Mouse (Mus musculus): ENCODE data around the gene Diras2. TPM values are rescaled to one million over a fixed set of nuclear protein-coding genes. Genes with fewer than 3 reads are reported as not detected.

The Diras2 gene
- polyA plus RNA-seq, 1 experiment from 2014 or later: 0.16 TPM

DNA sequence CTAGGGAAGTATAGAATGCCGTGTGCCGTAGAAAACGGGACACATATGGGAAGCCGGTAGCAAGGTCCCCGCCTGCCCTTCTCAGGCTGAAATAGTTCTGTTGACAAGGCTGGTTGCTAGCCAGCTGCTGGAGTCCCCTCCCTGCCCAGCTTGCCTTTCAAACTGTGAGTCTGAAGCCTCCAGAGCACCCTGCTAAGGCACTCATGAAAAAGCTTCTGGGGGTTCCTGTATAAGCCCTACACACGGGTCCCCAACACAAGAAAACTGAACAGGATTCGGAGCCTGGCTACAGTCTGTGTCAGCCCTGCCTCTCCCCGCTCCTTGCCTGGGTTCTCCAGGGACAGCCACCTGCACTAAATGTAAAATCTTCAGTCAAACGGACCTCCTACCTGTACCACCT is 2.3 kb downstream of the Diras2 start:
- Histone ChIP-seq H3K27me3 (ENCODE audit: control insufficient read depth, insufficient read depth, low read length) (peaks cover 14% of the 10 kb centered on the region), H3K4me2 (no peak overlapping the region), H3K4me3 (ENCODE audit: low read depth, low read length) (no peak overlapping the region), H3K27ac (ENCODE audit: low read depth, low read length) (no peak overlapping the region), H3K4me1 (ENCODE audit: control insufficient read depth, insufficient read depth, low read length) (peaks cover 8% of the 10 kb centered on the region), H3K9ac (ENCODE audit: low read length) (no peak overlapping the region), H3K9me3 (ENCODE audit: control insufficient read depth, low read length) (no peaks in the 10 kb centered on the region), H3K36me3 (ENCODE audit: control insufficient read depth, insufficient read depth, low read length) (no peaks in the 10 kb centered on the region)
- DNase-seq (ENCODE audit: low spot score, missing footprints) (no peak), ATAC-seq (ENCODE audit: low FRiP score) (no peak)
- 72% methylated on average over 9 of the region's 9 CpGs for WGBS

DNA sequence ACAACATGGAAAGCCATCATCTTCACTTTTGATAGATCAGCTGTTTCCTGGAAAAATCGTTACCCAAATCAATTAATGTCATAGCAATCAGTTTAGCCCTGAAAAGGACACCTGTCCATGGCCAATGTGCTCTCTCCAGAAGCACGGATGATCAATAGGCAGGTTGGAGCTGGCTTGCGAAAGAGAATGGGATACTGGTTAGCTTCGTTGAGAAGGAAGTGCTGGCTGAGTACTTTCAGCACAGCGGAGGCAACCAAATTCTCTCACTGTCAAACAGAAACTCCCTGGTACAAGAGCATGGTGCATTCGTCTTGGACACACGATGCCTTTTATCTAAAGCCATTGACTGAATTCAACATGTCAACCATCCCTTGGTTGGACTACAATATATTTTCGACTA is 2.8 kb downstream of the Diras2 start:
- Histone ChIP-seq H3K4me3 (ENCODE audit: low read depth, low read length) (no peak overlapping the region), H3K36me3 (ENCODE audit: control insufficient read depth, insufficient read depth, low read length) (no peaks in the 10 kb centered on the region), H3K4me1 (ENCODE audit: control insufficient read depth, insufficient read depth, low read length) (peaks cover 8% of the 10 kb centered on the region), H3K4me2 (no peak overlapping the region), H3K27me3 (ENCODE audit: control insufficient read depth, insufficient read depth, low read length) (peaks cover 14% of the 10 kb centered on the region), H3K9ac (ENCODE audit: low read length) (no peak overlapping the region), H3K9me3 (ENCODE audit: control insufficient read depth, low read length) (no peaks in the 10 kb centered on the region), H3K27ac (ENCODE audit: low read depth, low read length) (no peak overlapping the region)
- DNase-seq (ENCODE audit: low spot score, missing footprints) (no peak), ATAC-seq (ENCODE audit: low FRiP score) (no peak)
- WGBS: 81% methylated on average over 8 of the region's 8 CpGs

DNA sequence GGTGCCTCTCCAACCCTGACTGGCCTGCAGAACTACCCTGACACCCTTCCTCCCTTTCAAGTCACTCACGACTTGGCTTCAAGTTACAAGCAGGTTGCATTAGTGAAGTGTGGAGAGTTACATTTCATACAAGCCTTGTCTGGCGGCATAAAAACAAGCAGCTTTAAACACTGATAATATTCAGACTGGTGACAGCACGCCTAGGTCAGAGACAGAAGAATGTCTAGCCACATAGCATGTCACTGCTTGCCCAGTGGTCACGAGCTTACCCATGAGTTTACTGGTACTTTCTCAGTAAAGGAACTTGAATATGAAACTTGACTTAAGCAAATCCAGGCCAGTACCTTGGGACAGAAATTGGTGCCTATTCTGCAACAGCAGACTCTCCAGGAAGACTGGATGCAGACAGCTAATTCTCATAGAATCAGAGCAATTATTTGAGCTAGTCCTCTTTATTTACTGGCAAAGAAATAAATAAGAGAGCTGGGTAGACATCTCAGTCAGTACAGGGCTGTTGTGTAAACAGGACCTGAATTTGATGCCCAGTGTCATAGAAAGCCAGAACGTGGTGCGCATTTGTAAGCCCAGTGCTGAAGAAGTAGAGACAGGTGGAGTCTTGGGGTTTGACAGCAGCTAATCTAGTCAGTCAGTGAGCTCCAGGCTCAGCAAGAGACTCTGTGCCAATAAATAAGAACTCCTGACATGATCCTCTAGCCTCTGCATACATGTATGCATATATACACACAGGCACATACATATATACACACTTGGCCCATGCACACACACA is 4.6 kb downstream of the Diras2 start:
- Histone ChIP-seq H3K36me3 (ENCODE audit: control insufficient read depth, insufficient read depth, low read length) (no peaks in the 10 kb centered on the region), H3K4me2 (no peak overlapping the region), H3K4me3 (ENCODE audit: low read depth, low read length) (no peak overlapping the region), H3K9me3 (ENCODE audit: control insufficient read depth, low read length) (no peaks in the 10 kb centered on the region), H3K27ac (ENCODE audit: low read depth, low read length) (no peak overlapping the region), H3K4me1 (ENCODE audit: control insufficient read depth, insufficient read depth, low read length) (peaks cover 8% of the 10 kb centered on the region), H3K9ac (ENCODE audit: low read length) (no peak overlapping the region), H3K27me3 (ENCODE audit: control insufficient read depth, insufficient read depth, low read length) (peaks cover 14% of the 10 kb centered on the region)
- no peak for DNase-seq (ENCODE audit: low spot score, missing footprints)
- 83% methylated on average over 6 of the region's 6 CpGs for WGBS
- no peak for ATAC-seq (ENCODE audit: low FRiP score)

DNA sequence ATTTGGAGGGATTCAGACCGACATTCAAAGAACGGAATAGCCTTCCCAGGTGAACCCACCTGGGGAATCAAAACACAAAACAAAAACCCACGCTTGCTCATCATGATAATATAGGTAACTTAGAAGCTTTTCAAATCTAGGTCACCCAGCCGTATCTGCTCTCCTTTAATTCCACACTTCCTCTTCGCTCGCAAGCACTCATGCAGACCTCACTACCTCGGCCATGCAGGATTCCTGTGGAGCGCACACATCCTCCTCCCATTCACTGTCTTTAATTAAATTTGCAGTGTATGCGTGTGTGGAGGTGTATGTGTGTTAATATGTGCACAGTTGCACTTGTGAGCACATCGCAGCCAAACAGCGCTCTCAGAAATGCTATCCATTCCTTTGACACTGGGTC is 6.8 kb downstream of the Diras2 start:
- Histone ChIP-seq H3K4me2 (no peak overlapping the region), H3K27ac (ENCODE audit: low read depth, low read length) (no peak overlapping the region), H3K27me3 (ENCODE audit: control insufficient read depth, insufficient read depth, low read length) (peaks cover 4% of the 10 kb centered on the region; the same call in 1 of the 2 replicates), H3K4me3 (ENCODE audit: low read depth, low read length) (no peak overlapping the region), H3K36me3 (ENCODE audit: control insufficient read depth, insufficient read depth, low read length) (no peaks in the 10 kb centered on the region), H3K4me1 (ENCODE audit: control insufficient read depth, insufficient read depth, low read length) (no peaks in the 10 kb centered on the region), H3K9ac (ENCODE audit: low read length) (no peak overlapping the region), H3K9me3 (ENCODE audit: control insufficient read depth, low read length) (no peaks in the 10 kb centered on the region)
- no peak for ATAC-seq (ENCODE audit: low FRiP score)
- 85% methylated on average over 11 of the region's 11 CpGs for WGBS
- DNase-seq (ENCODE audit: low spot score, missing footprints): no peak

GRCm38 (mm10) chr13:52521176-52521575 is 9.9 kb downstream of the Diras2 start:
- no peak overlapping the region for H3K4me3 ChIP-seq (ENCODE audit: low read depth, low read length)
- 70% methylated on average over 6 of the region's 6 CpGs for WGBS
- no peak overlapping the region for H3K9ac ChIP-seq (ENCODE audit: low read length)
- DNase-seq (ENCODE audit: low spot score, missing footprints) (no peak), ATAC-seq (ENCODE audit: low FRiP score) (no peak)
- no peak overlapping the region for H3K4me2 ChIP-seq
- H3K9me3 ChIP-seq (ENCODE audit: control insufficient read depth, low read length): no peaks in the 10 kb centered on the region
- no peaks in the 10 kb centered on the region for H3K27me3 ChIP-seq (ENCODE audit: control insufficient read depth, insufficient read depth, low read length)
- no peaks in the 10 kb centered on the region for H3K4me1 ChIP-seq (ENCODE audit: control insufficient read depth, insufficient read depth, low read length)
- no peak overlapping the region for H3K27ac ChIP-seq (ENCODE audit: low read depth, low read length)
- no peaks in the 10 kb centered on the region for H3K36me3 ChIP-seq (ENCODE audit: control insufficient read depth, insufficient read depth, low read length)

GRCm38 (mm10) chr13:52519425-52519824 is 11.7 kb downstream of the Diras2 start:
- no peak for ATAC-seq (ENCODE audit: low FRiP score)
- Histone ChIP-seq H3K36me3 (ENCODE audit: control insufficient read depth, insufficient read depth, low read length) (no peaks in the 10 kb centered on the region), H3K27ac (ENCODE audit: low read depth, low read length) (no peak overlapping the region), H3K4me3 (ENCODE audit: low read depth, low read length) (no peak overlapping the region), H3K9ac (ENCODE audit: low read length) (no peak overlapping the region), H3K4me2 (no peak overlapping the region), H3K9me3 (ENCODE audit: control insufficient read depth, low read length) (no peaks in the 10 kb centered on the region), H3K4me1 (ENCODE audit: control insufficient read depth, insufficient read depth, low read length) (no peaks in the 10 kb centered on the region), H3K27me3 (ENCODE audit: control insufficient read depth, insufficient read depth, low read length) (no peaks in the 10 kb centered on the region)
- DNase-seq (ENCODE audit: low spot score, missing footprints): no peak
- WGBS: 87% methylated on average over 5 of the region's 5 CpGs

GRCm38 (mm10) chr13:52518377-52518776 is 12.7 kb downstream of the Diras2 start:
- ATAC-seq (ENCODE audit: low FRiP score) (no peak), DNase-seq (ENCODE audit: low spot score, missing footprints) (no peak)
- Histone ChIP-seq H3K27ac (ENCODE audit: low read depth, low read length) (no peak overlapping the region), H3K36me3 (ENCODE audit: control insufficient read depth, insufficient read depth, low read length) (no peaks in the 10 kb centered on the region), H3K4me2 (no peak overlapping the region), H3K4me1 (ENCODE audit: control insufficient read depth, insufficient read depth, low read length) (no peaks in the 10 kb centered on the region), H3K9me3 (ENCODE audit: control insufficient read depth, low read length) (no peaks in the 10 kb centered on the region), H3K4me3 (ENCODE audit: low read depth, low read length) (no peak overlapping the region), H3K27me3 (ENCODE audit: control insufficient read depth, insufficient read depth, low read length) (no peaks in the 10 kb centered on the region), H3K9ac (ENCODE audit: low read length) (no peak overlapping the region)
- 91% methylated on average over 4 of the region's 4 CpGs for WGBS

DNA sequence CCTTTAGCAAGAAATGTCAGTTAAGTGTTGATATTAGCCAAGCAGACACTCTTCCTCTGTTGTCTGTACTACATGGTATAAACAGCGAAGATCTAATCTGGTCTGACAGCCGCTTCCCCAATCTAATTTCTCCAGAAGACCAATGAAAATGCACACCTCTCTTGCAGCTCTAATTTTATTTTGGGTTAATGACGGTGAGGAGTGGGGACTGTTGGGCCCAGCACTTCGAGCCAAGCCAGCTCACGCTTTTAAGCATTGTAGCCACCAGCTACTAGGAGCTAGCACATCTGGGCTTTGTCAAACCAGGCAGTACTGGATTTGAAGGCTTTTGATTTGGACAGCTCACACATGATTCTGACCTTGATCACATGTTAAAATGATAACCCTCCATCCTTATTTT is 14.1 kb downstream of the Diras2 start:
- Histone ChIP-seq H3K4me1 (ENCODE audit: control insufficient read depth, insufficient read depth, low read length) (no peaks in the 10 kb centered on the region), H3K4me3 (ENCODE audit: low read depth, low read length) (no peak overlapping the region), H3K4me2 (no peak overlapping the region), H3K9me3 (ENCODE audit: control insufficient read depth, low read length) (no peaks in the 10 kb centered on the region), H3K36me3 (ENCODE audit: control insufficient read depth, insufficient read depth, low read length) (no peaks in the 10 kb centered on the region), H3K27ac (ENCODE audit: low read depth, low read length) (no peak overlapping the region), H3K27me3 (ENCODE audit: control insufficient read depth, insufficient read depth, low read length) (no peaks in the 10 kb centered on the region), H3K9ac (ENCODE audit: low read length) (no peak overlapping the region)
- DNase-seq (ENCODE audit: low spot score, missing footprints): no peak
- WGBS: 88% methylated on average over 5 of the region's 5 CpGs
- no peak for ATAC-seq (ENCODE audit: low FRiP score)

DNA sequence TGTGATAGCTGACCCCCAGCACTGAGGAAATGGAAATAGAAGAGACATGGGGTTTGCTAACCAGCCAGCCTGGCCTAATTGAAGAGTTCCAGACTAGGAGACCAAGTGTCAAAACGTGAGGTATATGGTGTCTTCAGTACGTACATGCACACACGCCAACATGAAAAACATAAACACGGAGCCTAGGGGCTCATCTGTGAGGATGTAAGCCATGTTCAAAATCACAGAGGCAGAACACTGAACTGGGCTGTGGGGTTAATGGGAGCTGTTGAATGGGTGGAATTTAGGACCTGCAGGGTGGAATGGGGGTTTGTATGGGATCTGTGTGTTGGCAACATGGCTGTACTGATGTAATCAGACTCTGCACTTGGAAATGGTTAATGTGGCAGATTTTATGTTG is 14.5 kb downstream of the Diras2 start:
- Histone ChIP-seq H3K27ac (ENCODE audit: low read depth, low read length) (no peak overlapping the region), H3K4me1 (ENCODE audit: control insufficient read depth, insufficient read depth, low read length) (no peaks in the 10 kb centered on the region), H3K4me2 (no peak overlapping the region), H3K4me3 (ENCODE audit: low read depth, low read length) (no peak overlapping the region), H3K27me3 (ENCODE audit: control insufficient read depth, insufficient read depth, low read length) (no peaks in the 10 kb centered on the region), H3K9me3 (ENCODE audit: control insufficient read depth, low read length) (no peaks in the 10 kb centered on the region), H3K9ac (ENCODE audit: low read length) (no peak overlapping the region), H3K36me3 (ENCODE audit: control insufficient read depth, insufficient read depth, low read length) (no peaks in the 10 kb centered on the region)
- DNase-seq (ENCODE audit: low spot score, missing footprints) (no peak), ATAC-seq (ENCODE audit: low FRiP score) (no peak)
- 87% methylated on average over 4 of the region's 4 CpGs for WGBS

Measured in midbrain, embryonic 11.5 days (tissue).